ENCODE assay signal across 12 mouse cellular contexts in genomic region chr10:95004065-95004763, GRCm38 (mm10). TPM values are rescaled to one million over a fixed set of nuclear protein-coding genes. Genes with fewer than 3 reads are reported as not detected.
DNase-seq lines count a peak whose midpoint lies in the region; TF ChIP-seq lines count a peak whose summit lies in the region.
"Had no signal": no experiment of that assay in that cellular context is flagged by ENCODE, and none has a peak within 500 bp of the region (broad histone marks: within the 10 kb centered on the region; RNA-seq: fewer than 3 reads in every experiment).

No protein-coding gene starts in this region.

- no peak overlapping the region for H3K27ac ChIP-seq in heart, embryonic 10.5 days

- H3K4me1 ChIP-seq in heart, embryonic 10.5 days: no peaks in the 10 kb centered on the region

- H3K4me3 ChIP-seq in heart, embryonic 10.5 days: no peak overlapping the region
- H3K4me3 ChIP-seq: megakaryocyte, embryonic 14.5 days had no signal

- H3K36me3 ChIP-seq in heart, embryonic 10.5 days: no peaks in the 10 kb centered on the region

- WGBS in heart, embryonic 10.5 days: 78% methylated on average over 9 of the region's 9 CpGs

- DNase-seq in heart, adult 11 months: peak; percentile 94
- no peak for DNase-seq in heart, embryonic 10.5 days (ENCODE audit: low spot score)
- DNase-seq in brain, embryonic 14.5 days (ENCODE audit: low read depth): peak; percentile 27
- peak; percentile 19 for DNase-seq in heart, postnatal 25 days (ENCODE audit: low spot score)
- peak; percentile 44 for DNase-seq in lung, postnatal 25 days (ENCODE audit: low spot score)
- DNase-seq in cerebellum, adult 11 months: no peak
- DNase-seq in spleen, postnatal 10 days (ENCODE audit: low spot score in 2 of 2): no peak
- DNase-seq in left cerebral cortex, postnatal 4 days: no peak
- DNase-seq: layer of hippocampus, postnatal 36 days; thymus, postnatal 4 days had no signal

- intact Hi-C loops in heart, postnatal 25 days (cut with DNase I): loop anchor here (5.0 kb wide), 1 partner anchor 188 kb away; no protein-coding TSS in a partner anchor
- intact Hi-C loops in left cerebral cortex, postnatal 4 days (cut with DNase I): loop anchor here (10.0 kb wide), 1 partner anchor 311 kb away; no protein-coding TSS in a partner anchor

- H3K9me3 ChIP-seq in heart, embryonic 10.5 days: no peaks in the 10 kb centered on the region

- H3K27me3 ChIP-seq in heart, embryonic 10.5 days (ENCODE audit: insufficient read depth, poor library complexity, severe bottlenecking): no peaks in the 10 kb centered on the region
- H3K27me3 ChIP-seq: CH12.LX had no signal

- no peak for TF ChIP-seq POLR2A in brain, embryonic 14.5 days (IDR thresholded peaks at IDR 0.05; ENCODE audit: borderline replicate concordance, extremely low read depth, insufficient read depth, insufficient read length, poor library complexity, severe bottlenecking)

- no peak for TF ChIP-seq CTCF in brain, embryonic 14.5 days (IDR thresholded peaks at IDR 0.05; ENCODE audit: borderline replicate concordance, extremely low read depth, insufficient read depth, insufficient read length)

RNA-seq across cellular contexts. Expression of gene Plxnc1, which starts 59.6 kb away (rescaled TPM):
- 2.2 and 3.4 TPM in 2 replicates for polyA plus RNA-seq in heart, embryonic 10.5 days (2016; fragmentation: Nextera tagmentation; extraction: Ambion mirVana)
- 22.5 and 31.1 TPM in 2 replicates for polyA plus RNA-seq in brain, embryonic 14.5 days (2012; rRNA removed)
- 1 to 10 TPM; 2.0 to 2.6 TPM for total RNA-seq in heart, postnatal 25 days (2021)
- total RNA-seq in left cerebral cortex, postnatal 4 days (2021): 10 to 100 TPM; 58.4 to 67.3 TPM

Comparison
In these comparisons a context has a peak if more than half of its experiments do, and no peak if none do; other contexts are left out.
1. DNase-seq: peak in heart, adult 11 months (single experiment), brain, embryonic 14.5 days (single experiment), heart, postnatal 25 days (single experiment) and lung, postnatal 25 days (single experiment); none in heart, embryonic 10.5 days (single experiment), cerebellum, adult 11 months (single experiment), spleen, postnatal 10 days (0 of 2) and left cerebral cortex, postnatal 4 days (single experiment).
2. RNA of gene Plxnc1, which starts 59.6 kb away (total RNA-seq): 58.4 to 67.3 TPM in left cerebral cortex, postnatal 4 days; 2.0 to 2.6 TPM in heart, postnatal 25 days; every median in the first group is over 10 times any median in the second.